Mouse (Mus musculus) layer of hippocampus, adult 18-20 months (tissue): ENCODE measurements around the gene Vsx1. TPM values are rescaled to one million over a fixed set of nuclear protein-coding genes. Genes with fewer than 3 reads are reported as not detected.

ENCODE experiments used
- DNase-seq, 2 experiments: peaks; one replicate each; pipeline ENCODE4 v3.0.0; 2022; ENCODE audit warnings: low spot score in 2 of 2
- long read RNA-seq: library from polyadenylated mRNA; stranded (forward); transcript quantifications from one replicate; pipeline ENCODE4 v2.0.0, GENCODE M21; 2021
- total RNA-seq, 2 experiments: library from RNA; stranded (reverse); gene quantifications; 2 replicates each; pipeline ENCODE4 v1.2.3; 2021

The Vsx1 gene
- not detected for total RNA-seq
- long read RNA-seq, result 0 reads

GRCm38 (mm10) chr2:150689223-150689800 is at the start of gene Vsx1:
TSS of gene Vsx1 (minus strand) at chr2:150689360.
- DNase-seq, result no peak

GRCm38 (mm10) chr2:150737881-150738280 is 48.7 kb upstream of the Vsx1 start:
- DNase-seq, result no peak

GRCm38 (mm10) chr2:150735756-150736576 is 46.8 kb upstream of the Vsx1 start:
- DNase-seq, result no peak

GRCm38 (mm10) chr2:150712167-150712674 is 23.1 kb upstream of the Vsx1 start:
- peak; percentile 17 to 52 for DNase-seq

- no peak for DNase-seq
These were observed 2.5 kb upstream of the Vsx1 start for GRCm38 (mm10) chr2:150691481-150692170.

GRCm38 (mm10) chr2:150690216-150690615 is 1.1 kb upstream of the Vsx1 start:
- DNase-seq, result no peak

- DNase-seq, result peak in 1 of 2 experiments; percentile 52
These were observed 496 bp downstream of the Vsx1 start for GRCm38 (mm10) chr2:150688541-150689186.

- no peak for DNase-seq
These were observed 1.2 kb downstream of the Vsx1 start for GRCm38 (mm10) chr2:150687871-150688540.

- DNase-seq, result no peak
These were observed 3.8 kb downstream of the Vsx1 start for GRCm38 (mm10) chr2:150685389-150685788.

GRCm38 (mm10) chr2:150684451-150684850 is 4.7 kb downstream of the Vsx1 start:
- DNase-seq, result no peak

GRCm38 (mm10) chr2:150681581-150681980 is 7.6 kb downstream of the Vsx1 start:
- DNase-seq, result no peak

GRCm38 (mm10) chr2:150678392-150678791 is 10.8 kb downstream of the Vsx1 start:
- DNase-seq, result peak; percentile 40 to 79

- DNase-seq, result no peak
These were observed 13.6 kb downstream of the Vsx1 start for GRCm38 (mm10) chr2:150675525-150675924.

GRCm38 (mm10) chr2:150674900-150675299 is 14.3 kb downstream of the Vsx1 start:
- peak; percentile 26 to 74 for DNase-seq

- no peak for DNase-seq
These were observed 15.2 kb downstream of the Vsx1 start for GRCm38 (mm10) chr2:150673929-150674328.

- peak in 1 of 2 experiments; percentile 54 for DNase-seq
These were observed 17.4 kb downstream of the Vsx1 start for GRCm38 (mm10) chr2:150671609-150672290.

GRCm38 (mm10) chr2:150670926-150671325 is 18.2 kb downstream of the Vsx1 start:
- no peak for DNase-seq

GRCm38 (mm10) chr2:150669454-150670045 is 19.6 kb downstream of the Vsx1 start:
- no peak for DNase-seq

- no peak for DNase-seq
These were observed 20.2 kb downstream of the Vsx1 start for GRCm38 (mm10) chr2:150668956-150669355.
